Mouse (Mus musculus): ENCODE measurements around the gene Aco1. TPM values are rescaled to one million over a fixed set of nuclear protein-coding genes. Genes with fewer than 3 reads are reported as not detected.

Gene Aco1
- polyA plus RNA-seq, 1 experiment from 2014 or later = 59.1 TPM

GRCm38 (mm10) chr4:40154751-40155150, 11.9 kb downstream of the Aco1 start:
- H3K36me3 ChIP-seq (ENCODE audit: control insufficient read depth, insufficient read depth, low read length) = no peaks in the 10 kb centered on the region
- no peaks in the 10 kb centered on the region for H3K9me3 ChIP-seq (ENCODE audit: control insufficient read depth, low read length)
- no peak overlapping the region for H3K27ac ChIP-seq (ENCODE audit: low read depth, low read length)
- H3K9ac ChIP-seq (ENCODE audit: low read length) = no peak overlapping the region
- peaks cover 5% of the 10 kb centered on the region; the same call in 1 of the 2 replicates for H3K4me1 ChIP-seq (ENCODE audit: control insufficient read depth, insufficient read depth, low read length)
- H3K4me2 ChIP-seq = no peak overlapping the region
- ATAC-seq (ENCODE audit: low FRiP score) = no peak
- DNase-seq (ENCODE audit: low spot score, missing footprints) = no peak
- no peaks in the 10 kb centered on the region for H3K27me3 ChIP-seq (ENCODE audit: control insufficient read depth, insufficient read depth, low read length)
- WGBS = 88% methylated on average over 4 of the region's 4 CpGs
- no peak overlapping the region for H3K4me3 ChIP-seq (ENCODE audit: low read depth, low read length)

GRCm38 (mm10) chr4:40155467-40155999, 12.7 kb downstream of the Aco1 start:
- Histone ChIP-seq H3K36me3 (ENCODE audit: control insufficient read depth, insufficient read depth, low read length) (no peaks in the 10 kb centered on the region), H3K27ac (ENCODE audit: low read depth, low read length) (no peak overlapping the region), H3K4me3 (ENCODE audit: low read depth, low read length) (no peak overlapping the region), H3K9me3 (ENCODE audit: control insufficient read depth, low read length) (no peaks in the 10 kb centered on the region), H3K4me1 (ENCODE audit: control insufficient read depth, insufficient read depth, low read length) (peaks cover 5% of the 10 kb centered on the region; the same call in 1 of the 2 replicates), H3K9ac (ENCODE audit: low read length) (no peak overlapping the region), H3K4me2 (no peak overlapping the region), H3K27me3 (ENCODE audit: control insufficient read depth, insufficient read depth, low read length) (no peaks in the 10 kb centered on the region)
- ATAC-seq (ENCODE audit: low FRiP score) = no peak
- no peak for DNase-seq (ENCODE audit: low spot score, missing footprints)
- WGBS = 91% methylated on average over 13 of the region's 13 CpGs

GRCm38 (mm10) chr4:40156153-40156552, 13.3 kb downstream of the Aco1 start:
- Histone ChIP-seq H3K4me2 (no peak overlapping the region), H3K4me3 (ENCODE audit: low read depth, low read length) (no peak overlapping the region), H3K36me3 (ENCODE audit: control insufficient read depth, insufficient read depth, low read length) (no peaks in the 10 kb centered on the region), H3K9me3 (ENCODE audit: control insufficient read depth, low read length) (no peaks in the 10 kb centered on the region; the same call in 1 of the 2 replicates), H3K4me1 (ENCODE audit: control insufficient read depth, insufficient read depth, low read length) (peaks cover 5% of the 10 kb centered on the region; the same call in 1 of the 2 replicates), H3K9ac (ENCODE audit: low read length) (no peak overlapping the region), H3K27me3 (ENCODE audit: control insufficient read depth, insufficient read depth, low read length) (no peaks in the 10 kb centered on the region), H3K27ac (ENCODE audit: low read depth, low read length) (no peak overlapping the region)
- DNase-seq (ENCODE audit: low spot score, missing footprints) (no peak), ATAC-seq (ENCODE audit: low FRiP score) (no peak)
- 66% methylated on average over 2 of the region's 2 CpGs for WGBS

GRCm38 (mm10) chr4:40156582-40157499, 14.0 kb downstream of the Aco1 start:
- 65% methylated on average over 18 of the region's 18 CpGs for WGBS
- H3K9ac ChIP-seq (ENCODE audit: low read length) = no peak overlapping the region
- no peak overlapping the region for H3K4me2 ChIP-seq
- peaks cover 5% of the 10 kb centered on the region; the same call in 1 of the 2 replicates for H3K4me1 ChIP-seq (ENCODE audit: control insufficient read depth, insufficient read depth, low read length)
- no peak overlapping the region for H3K27ac ChIP-seq (ENCODE audit: low read depth, low read length)
- DNase-seq (ENCODE audit: low spot score, missing footprints) (no peak), ATAC-seq (ENCODE audit: low FRiP score) (no peak)
- no peaks in the 10 kb centered on the region for H3K27me3 ChIP-seq (ENCODE audit: control insufficient read depth, insufficient read depth, low read length)
- H3K4me3 ChIP-seq (ENCODE audit: low read depth, low read length) = no peak overlapping the region
- no peaks in the 10 kb centered on the region; the same call in 1 of the 2 replicates for H3K9me3 ChIP-seq (ENCODE audit: control insufficient read depth, low read length)
- H3K36me3 ChIP-seq (ENCODE audit: control insufficient read depth, insufficient read depth, low read length) = no peaks in the 10 kb centered on the region

- Histone ChIP-seq H3K9me3 (ENCODE audit: control insufficient read depth, low read length) (no peaks in the 10 kb centered on the region; the same call in 1 of the 2 replicates), H3K27me3 (ENCODE audit: control insufficient read depth, insufficient read depth, low read length) (no peaks in the 10 kb centered on the region), H3K9ac (ENCODE audit: low read length) (no peak overlapping the region), H3K4me2 (no peak overlapping the region), H3K27ac (ENCODE audit: low read depth, low read length) (no peak overlapping the region), H3K4me1 (ENCODE audit: control insufficient read depth, insufficient read depth, low read length) (peaks cover 5% of the 10 kb centered on the region; the same call in 1 of the 2 replicates), H3K36me3 (ENCODE audit: control insufficient read depth, insufficient read depth, low read length) (no peaks in the 10 kb centered on the region), H3K4me3 (ENCODE audit: low read depth, low read length) (no peak overlapping the region)
- WGBS = 83% methylated on average over 5 of the region's 5 CpGs
- ATAC-seq (ENCODE audit: low FRiP score) (no peak), DNase-seq (ENCODE audit: low spot score, missing footprints) (no peak)
These were observed 14.8 kb downstream of the Aco1 start for GRCm38 (mm10) chr4:40157500-40158223.

- H3K27ac ChIP-seq (ENCODE audit: low read depth, low read length) = no peak overlapping the region
- H3K4me2 ChIP-seq = no peak overlapping the region
- no peaks in the 10 kb centered on the region for H3K36me3 ChIP-seq (ENCODE audit: control insufficient read depth, insufficient read depth, low read length)
- H3K4me3 ChIP-seq (ENCODE audit: low read depth, low read length) = no peak overlapping the region
- 90% methylated on average over 5 of the region's 5 CpGs for WGBS
- H3K27me3 ChIP-seq (ENCODE audit: control insufficient read depth, insufficient read depth, low read length) = no peaks in the 10 kb centered on the region
- H3K4me1 ChIP-seq (ENCODE audit: control insufficient read depth, insufficient read depth, low read length) = peaks cover 5% of the 10 kb centered on the region; the same call in 1 of the 2 replicates
- H3K9me3 ChIP-seq (ENCODE audit: control insufficient read depth, low read length) = no peaks in the 10 kb centered on the region; the same call in 1 of the 2 replicates
- DNase-seq (ENCODE audit: low spot score, missing footprints) = no peak
- H3K9ac ChIP-seq (ENCODE audit: low read length) = no peak overlapping the region
- ATAC-seq (ENCODE audit: low FRiP score) = no peak
These were observed 15.3 kb downstream of the Aco1 start for GRCm38 (mm10) chr4:40158224-40158540.

GRCm38 (mm10) chr4:40160591-40161434, 17.9 kb downstream of the Aco1 start:
- WGBS = 94% methylated on average over 8 of the region's 8 CpGs
- no peak overlapping the region for H3K27ac ChIP-seq (ENCODE audit: low read depth, low read length)
- peaks cover 5% of the 10 kb centered on the region; the same call in 1 of the 2 replicates for H3K4me1 ChIP-seq (ENCODE audit: control insufficient read depth, insufficient read depth, low read length)
- H3K36me3 ChIP-seq (ENCODE audit: control insufficient read depth, insufficient read depth, low read length) = no peaks in the 10 kb centered on the region
- H3K9ac ChIP-seq (ENCODE audit: low read length) = no peak overlapping the region
- no peak overlapping the region for H3K4me3 ChIP-seq (ENCODE audit: low read depth, low read length)
- DNase-seq (ENCODE audit: low spot score, missing footprints) (no peak), ATAC-seq (ENCODE audit: low FRiP score) (no peak)
- H3K9me3 ChIP-seq (ENCODE audit: control insufficient read depth, low read length) = no peaks in the 10 kb centered on the region; the same call in 1 of the 2 replicates
- H3K27me3 ChIP-seq (ENCODE audit: control insufficient read depth, insufficient read depth, low read length) = no peaks in the 10 kb centered on the region
- H3K4me2 ChIP-seq = no peak overlapping the region

GRCm38 (mm10) chr4:40163646-40164045, 20.8 kb downstream of the Aco1 start:
- no peaks in the 10 kb centered on the region for H3K36me3 ChIP-seq (ENCODE audit: control insufficient read depth, insufficient read depth, low read length)
- no peaks in the 10 kb centered on the region; the same call in 1 of the 2 replicates for H3K9me3 ChIP-seq (ENCODE audit: control insufficient read depth, low read length)
- H3K4me2 ChIP-seq = no peak overlapping the region
- H3K4me1 ChIP-seq (ENCODE audit: control insufficient read depth, insufficient read depth, low read length) = no peaks in the 10 kb centered on the region
- WGBS = 84% methylated on average over 10 of the region's 10 CpGs
- no peak overlapping the region for H3K27ac ChIP-seq (ENCODE audit: low read depth, low read length)
- H3K9ac ChIP-seq (ENCODE audit: low read length) = no peak overlapping the region
- no peak for ATAC-seq (ENCODE audit: low FRiP score)
- DNase-seq (ENCODE audit: low spot score, missing footprints) = no peak
- H3K27me3 ChIP-seq (ENCODE audit: control insufficient read depth, insufficient read depth, low read length) = no peaks in the 10 kb centered on the region
- no peak overlapping the region for H3K4me3 ChIP-seq (ENCODE audit: low read depth, low read length)
